Comparison of ENCODE assay signal across 11 mouse cellular contexts in the genomic region with DNA sequence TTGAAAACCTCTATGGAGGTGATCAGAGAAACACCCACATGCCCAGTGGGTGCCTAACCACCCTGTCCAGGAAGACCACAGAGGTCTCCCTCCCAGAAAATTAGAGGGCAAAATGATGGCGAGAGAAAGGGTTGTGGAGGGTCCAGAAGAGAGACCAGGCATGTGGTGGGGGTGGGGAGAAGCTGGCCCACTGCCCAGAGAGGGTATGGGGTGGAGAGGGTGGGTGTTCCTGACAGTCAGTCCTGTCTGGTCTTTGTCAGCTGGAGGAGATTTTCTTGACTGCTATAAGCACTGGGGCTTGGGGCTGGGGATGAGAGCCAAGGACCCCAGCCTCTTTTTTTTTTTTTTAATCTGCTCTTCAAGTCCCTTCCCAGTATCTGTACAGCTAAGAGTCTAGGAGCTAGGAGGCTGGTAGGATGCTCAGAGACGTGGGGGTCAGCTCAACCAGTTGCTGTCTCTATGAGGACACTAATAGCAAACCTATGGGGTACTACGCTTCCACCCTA. TPM values are rescaled to one million over a fixed set of nuclear protein-coding genes. Genes with fewer than 3 reads are reported as not detected.
A peak's percentile ranks its signal among the peaks of the same experiment; 100 is the strongest.
DNase-seq lines count a peak whose midpoint lies in the region; ATAC-seq and TF ChIP-seq lines count a peak whose summit lies in the region.
"Had no signal": no experiment of that assay in that cellular context is flagged by ENCODE, and none has a peak within 500 bp of the region (broad histone marks: within the 10 kb centered on the region; RNA-seq: fewer than 3 reads in every experiment).

No protein-coding gene starts in this region.

- peaks cover 80% of the 10 kb centered on the region for H3K4me1 ChIP-seq in heart, embryonic 12.5 days (replicated peaks)
- peaks cover 57% of the 10 kb centered on the region for H3K4me1 ChIP-seq in lung, embryonic 14.5 days (ENCODE audit: insufficient read depth)
- peaks cover 71% of the 10 kb centered on the region for H3K4me1 ChIP-seq in embryonic facial prominence, embryonic 15.5 days
- H3K4me1 ChIP-seq in liver, embryonic 16.5 days (ENCODE audit: control insufficient read depth, low read depth, low read length), result peaks cover 15% of the 10 kb centered on the region

- TF ChIP-seq CTCF in lung, embryonic 14.5 days (IDR thresholded peaks at IDR 0.05; ENCODE audit: low read depth), result no peak

- no peaks in the 10 kb centered on the region for H3K27me3 ChIP-seq in heart, embryonic 12.5 days (replicated peaks)
- no peaks in the 10 kb centered on the region for H3K27me3 ChIP-seq in lung, embryonic 14.5 days (ENCODE audit: insufficient read depth, low read length)
- no peaks in the 10 kb centered on the region for H3K27me3 ChIP-seq in embryonic facial prominence, embryonic 15.5 days
- H3K27me3 ChIP-seq in liver, embryonic 16.5 days (ENCODE audit: control insufficient read depth, insufficient read depth, low read depth, low read length), result no peaks in the 10 kb centered on the region; the same call in 1 of the 2 replicates

- no peak overlapping the region for H3K9ac ChIP-seq in heart, embryonic 12.5 days
- H3K9ac ChIP-seq in lung, embryonic 14.5 days, result no peak overlapping the region; the same call in 1 of the 2 replicates
- no peak overlapping the region for H3K9ac ChIP-seq in embryonic facial prominence, embryonic 15.5 days
- no peak overlapping the region for H3K9ac ChIP-seq in liver, embryonic 16.5 days (ENCODE audit: low read depth, low read length)

- H3K9me3 ChIP-seq in heart, embryonic 12.5 days (replicated peaks), result no peaks in the 10 kb centered on the region
- no peaks in the 10 kb centered on the region for H3K9me3 ChIP-seq in lung, embryonic 14.5 days (ENCODE audit: low read depth, low read length)
- no peaks in the 10 kb centered on the region for H3K9me3 ChIP-seq in embryonic facial prominence, embryonic 15.5 days (replicated peaks)
- no peaks in the 10 kb centered on the region for H3K9me3 ChIP-seq in liver, embryonic 16.5 days (replicated peaks; ENCODE audit: control insufficient read depth, low read length)
- H3K9me3 ChIP-seq: midbrain, embryonic 10.5 days had no signal

- H3K27ac ChIP-seq in heart, embryonic 12.5 days (ENCODE audit: poor library complexity, severe bottlenecking), result peak overlapping the region; percentile 98
- peak overlapping the region; percentile 98 for H3K27ac ChIP-seq in lung, embryonic 14.5 days (ENCODE audit: low read depth)
- H3K27ac ChIP-seq in embryonic facial prominence, embryonic 15.5 days (replicated peaks), result peak overlapping the region; percentile 92
- H3K27ac ChIP-seq in liver, embryonic 16.5 days (ENCODE audit: low read length), result peak overlapping the region; percentile 41; the same call in 1 of the 2 replicates

- intact Hi-C loops in heart, postnatal 25 days (cut with DNase I), result no loop called here
- intact Hi-C loops in left cerebral cortex, postnatal 14 days (cut with DNase I), result no loop called here

- DNase-seq in heart, postnatal 25 days (ENCODE audit: low spot score), result no peak
- DNase-seq in lung, embryonic 14.5 days, result no peak
- DNase-seq in lung, postnatal 36 days, result no peak
- no peak for DNase-seq in MN1 (ENCODE audit: low spot score)
- DNase-seq in left cerebral cortex, postnatal 14 days (ENCODE audit: low spot score in 2 of 2), result no peak
- DNase-seq: lung, adult 2 months; right cerebral cortex, adult 18-20 months had no signal

- 19% methylated on average over 3 of the region's 3 CpGs for WGBS in heart, embryonic 12.5 days
- 42% methylated on average over 3 of the region's 3 CpGs for WGBS in lung, embryonic 14.5 days
- WGBS in embryonic facial prominence, embryonic 15.5 days, result 50% methylated on average over 3 of the region's 3 CpGs
- WGBS in liver, embryonic 16.5 days (ENCODE audit: insufficient replicate concordance), result 50% methylated on average over 3 of the region's 3 CpGs

- H3K4me2 ChIP-seq in heart, embryonic 12.5 days, result peak overlapping the region; percentile 67
- peak overlapping the region; percentile 38; the same call in 1 of the 2 replicates for H3K4me2 ChIP-seq in lung, embryonic 14.5 days
- no peak overlapping the region for H3K4me2 ChIP-seq in embryonic facial prominence, embryonic 15.5 days (replicated peaks)
- no peak overlapping the region for H3K4me2 ChIP-seq in liver, embryonic 16.5 days (ENCODE audit: low read depth, low read length)

- 0 out of 2 replicates have a peak, but pooled peaks cover 7% of the 10 kb centered on the region for H3K36me3 ChIP-seq in heart, embryonic 12.5 days
- peaks cover 6% of the 10 kb centered on the region for H3K36me3 ChIP-seq in lung, embryonic 14.5 days (ENCODE audit: insufficient read depth)
- H3K36me3 ChIP-seq in embryonic facial prominence, embryonic 15.5 days, result no peaks in the 10 kb centered on the region
- no peaks in the 10 kb centered on the region for H3K36me3 ChIP-seq in liver, embryonic 16.5 days (ENCODE audit: control insufficient read depth, insufficient read depth)
- H3K36me3 ChIP-seq: midbrain, embryonic 10.5 days had no signal

- peak; percentile 29; the same call in 1 of the 2 replicates for ATAC-seq in heart, embryonic 12.5 days (ENCODE audit: insufficient number of reproducible peaks, low FRiP score)
- ATAC-seq in lung, embryonic 14.5 days (ENCODE audit: insufficient read depth), result no peak
- ATAC-seq in embryonic facial prominence, embryonic 15.5 days (ENCODE audit: insufficient number of reproducible peaks, low FRiP score, low TSS enrichment, low read depth), result no peak
- ATAC-seq in liver, embryonic 16.5 days (ENCODE audit: low read depth), result no peak

- H3K4me3 ChIP-seq in heart, embryonic 12.5 days, result no peak overlapping the region
- H3K4me3 ChIP-seq in lung, embryonic 14.5 days (ENCODE audit: low read depth, low read length), result no peak overlapping the region
- H3K4me3 ChIP-seq in embryonic facial prominence, embryonic 15.5 days (replicated peaks), result 0 out of 2 replicates have a peak overlapping the region, but pooled peaks have one; percentile 48
- H3K4me3 ChIP-seq in liver, embryonic 16.5 days (ENCODE audit: low read depth, low read length), result no peak overlapping the region
- H3K4me3 ChIP-seq: midbrain, embryonic 10.5 days had no signal

RNA-seq across cellular contexts. Expression of a gene that starts 41.7 kb away (rescaled TPM):
- polyA plus RNA-seq in heart, embryonic 12.5 days (2016; fragmentation: Nextera tagmentation; extraction: Ambion mirVana), result 12.0 and 15.2 TPM in 2 replicates
- 10 to 100 TPM; 16.1 to 39.0 TPM for total RNA-seq in heart, postnatal 25 days (2021)
- 20.3 and 31.0 TPM in 2 replicates for polyA plus RNA-seq in lung, embryonic 14.5 days (2014; fragmentation: Nextera tagmentation; extraction: Ambion mirVana)
- polyA plus RNA-seq in embryonic facial prominence, embryonic 15.5 days (2015; fragmentation: Nextera tagmentation; extraction: Ambion mirVana), result 28.5 and 32.7 TPM in 2 replicates
- 10.9 and 11.4 TPM in 2 replicates for polyA plus RNA-seq in liver, embryonic 16.5 days (2015; fragmentation: Nextera tagmentation; extraction: Ambion mirVana)
- total RNA-seq in left cerebral cortex, postnatal 14 days (2021), result 1 to 10 TPM; 4.1 to 8.0 TPM

Comparison
In these comparisons a context has a peak if more than half of its experiments do, and no peak if none do; other contexts are left out.
1. H3K27ac ChIP-seq: peak in every context shown above with its lines; median percentile 98 in heart, embryonic 12.5 days; 98 in lung, embryonic 14.5 days; 92 in embryonic facial prominence, embryonic 15.5 days; 41 in liver, embryonic 16.5 days.
2. H3K4me2 ChIP-seq: peak in heart, embryonic 12.5 days (single experiment) and lung, embryonic 14.5 days (single experiment); none in embryonic facial prominence, embryonic 15.5 days (single experiment) and liver, embryonic 16.5 days (single experiment).